19 mouse cellular contexts compared by ENCODE assay signal in the genomic region with DNA sequence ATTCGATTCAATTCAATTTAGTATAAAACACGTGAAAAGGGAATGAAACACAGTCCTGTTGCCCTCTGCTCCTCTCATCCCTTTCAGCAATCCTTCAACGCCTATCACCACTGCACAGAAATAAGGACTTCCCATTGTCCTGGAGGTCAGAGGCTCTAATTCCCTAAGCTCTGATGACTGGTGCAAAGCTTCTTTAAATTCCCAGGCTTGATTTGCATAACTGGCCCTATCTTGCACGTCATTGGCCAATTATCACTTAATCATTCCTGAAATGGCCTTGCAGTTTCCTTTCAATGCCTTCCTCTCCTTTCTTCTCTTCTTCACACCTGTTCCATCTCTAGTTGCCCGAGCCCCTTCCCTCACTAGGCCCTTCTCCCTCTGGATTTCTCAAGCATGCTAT. TPM values are rescaled to one million over a fixed set of nuclear protein-coding genes. Genes with fewer than 3 reads are reported as not detected.
"Had no signal": no experiment of that assay in that cellular context is flagged by ENCODE, and none has a peak within 500 bp of the region (broad histone marks: within the 10 kb centered on the region; RNA-seq: fewer than 3 reads in every experiment).

No protein-coding gene starts in this region.

- H3K27ac ChIP-seq: lung, embryonic 15.5 days; macrophage; midbrain, embryonic 13.5 days; midbrain, embryonic 15.5 days; neural tube, embryonic 12.5 days had no signal

- H3K9ac ChIP-seq: liver, postnatal 0 days; lung, embryonic 15.5 days; midbrain, embryonic 13.5 days; midbrain, embryonic 15.5 days; neural tube, embryonic 12.5 days had no signal

- H3K4me2 ChIP-seq: lung, embryonic 15.5 days; midbrain, embryonic 11.5 days; midbrain, embryonic 13.5 days; midbrain, embryonic 15.5 days; neural tube, embryonic 12.5 days had no signal

- DNase-seq: liver, postnatal 0 days; lung, adult 2 months; lung, postnatal 14 days; lung, postnatal 36 days; right cerebral cortex, adult 18-20 months; right cerebral cortex, postnatal 25 days; right cerebral cortex, postnatal 4 days; spleen, adult 18-20 months; thymus, adult 18-20 months; thymus, postnatal 14 days; thymus, postnatal 36 days had no signal

- H3K4me3 ChIP-seq: lung, embryonic 15.5 days; megakaryocyte, embryonic 14.5 days; midbrain, embryonic 13.5 days; midbrain, embryonic 15.5 days; neural tube, embryonic 12.5 days had no signal

- ATAC-seq: liver, postnatal 0 days; lung, postnatal 0 days; midbrain, embryonic 13.5 days; midbrain, embryonic 15.5 days had no signal

- H3K9me3 ChIP-seq: lung, embryonic 15.5 days; megakaryocyte, embryonic 14.5 days; midbrain, embryonic 13.5 days; midbrain, embryonic 15.5 days; neural tube, embryonic 12.5 days had no signal

- H3K36me3 ChIP-seq: lung, embryonic 15.5 days; midbrain, embryonic 13.5 days; midbrain, embryonic 15.5 days; neural tube, embryonic 12.5 days had no signal

- H3K27me3 ChIP-seq: neural tube, embryonic 12.5 days had no signal

- H3K4me1 ChIP-seq: lung, embryonic 15.5 days; megakaryocyte, embryonic 14.5 days; midbrain, embryonic 13.5 days; midbrain, embryonic 15.5 days; neural tube, embryonic 12.5 days had no signal

RNA-seq across cellular contexts. Expression of gene C1ql3, which starts 6.8 kb away (rescaled TPM):
- polyA plus RNA-seq: macrophage had no signal
